Mouse (Mus musculus) liver, embryonic 13.5 days (tissue): ENCODE data around the gene Kif20b. TPM values are rescaled to one million over a fixed set of nuclear protein-coding genes. Genes with fewer than 3 reads are reported as not detected.

Source experiments
- ATAC-seq: fragments of 200-750 bp; cut with Nextera tagmentation; 2 replicates; pipeline ENCODE4 v1.8.0; 2017; ENCODE audit warnings: low read depth, mild to moderate bottlenecking, moderate number of reproducible peaks, moderate library complexity
- DNase-seq: peaks from one replicate; pipeline ENCODE4 v3.0.0; 2022
- H3K27ac ChIP-seq: fragments of 300-500 bp; sonication (generic); 2 replicates; pipeline ENCODE4 v1.5.1; 2015; ENCODE audit warnings: moderate library complexity, mild to moderate bottlenecking, inconsistent platforms
- H3K27me3 ChIP-seq: fragments of 300-500 bp; sonication (generic); 2 replicates; pipeline ENCODE4 v1.6.1; 2015; ENCODE audit warnings: mild to moderate bottlenecking, inconsistent platforms
- H3K36me3 ChIP-seq: fragments of 300-500 bp; sonication (generic); 2 replicates; pipeline ENCODE4 v1.6.1; 2015; ENCODE audit warnings: mild to moderate bottlenecking, inconsistent platforms
- H3K4me1 ChIP-seq: fragments of 300-500 bp; sonication (generic); replicated peaks from 2 replicates; pipeline ENCODE4 v1.6.1; 2015; ENCODE audit warnings: inconsistent platforms
- H3K4me2 ChIP-seq: fragments of 300-500 bp; sonication (generic); 2 replicates; pipeline ENCODE4 v1.6.1; 2015; ENCODE audit warnings: inconsistent platforms, mild to moderate bottlenecking, moderate library complexity
- H3K4me3 ChIP-seq: fragments of 300-500 bp; sonication (generic); replicated peaks from 2 replicates; pipeline ENCODE4 v1.5.1; 2015; ENCODE audit warnings: mild to moderate bottlenecking, inconsistent platforms
- H3K9ac ChIP-seq: fragments of 300-500 bp; sonication (generic); 2 replicates; pipeline ENCODE4 v1.6.1; 2015; ENCODE audit warnings: mild to moderate bottlenecking, inconsistent platforms
- H3K9me3 ChIP-seq: fragments of 300-500 bp; sonication (generic); replicated peaks from 2 replicates; pipeline ENCODE4 v1.6.1; 2016; ENCODE audit warnings: inconsistent platforms
- WGBS: fragments of 180-500 bp; shearing (Covaris S2); methylation state at CpG from one replicate; pipeline ENCODE4 v1.1.7; 2015; ENCODE audit not compliant: insufficient replicate concordance; 5-methylcytosine and 5-hydroxymethylcytosine counted together
- polyA plus RNA-seq: library from polyadenylated mRNA; unstranded; fragments of >200 nt; fragmentation: Nextera tagmentation; extraction: Ambion mirVana; gene quantifications from 2 replicates; pipeline ENCODE4 v1.2.1, GENCODE M21; 2015

Gene Kif20b
- 40.0 and 48.7 TPM in 2 replicates for polyA plus RNA-seq

GRCm38 (mm10) chr19:34921652-34922602 is at the start of gene Kif20b:
Gene Kif20b, plus strand, starts transcription at chr19:34922361.
- peaks cover 27% of the 10 kb centered on the region for H3K36me3 ChIP-seq
- H3K9ac ChIP-seq = peak within 1 kb of the TSS; percentile 80
- H3K4me2 ChIP-seq = peak within 1 kb of the TSS; percentile 78
- H3K9me3 ChIP-seq = no peaks in the 10 kb centered on the region
- DNase-seq = peak; percentile 93
- peak within 1 kb of the TSS; percentile 85 for H3K27ac ChIP-seq
- no peaks in the 10 kb centered on the region for H3K27me3 ChIP-seq
- H3K4me3 ChIP-seq = peak within 1 kb of the TSS; percentile 87
- H3K4me1 ChIP-seq = peaks cover 17% of the 10 kb centered on the region
- WGBS = under 1% methylated on average over 57 of the region's 57 CpGs
- peak; percentile 97 for ATAC-seq

- no peak for DNase-seq
- Histone ChIP-seq H3K9ac (no peak overlapping the region), H3K36me3 (no peaks in the 10 kb centered on the region), H3K4me1 (peaks cover 26% of the 10 kb centered on the region), H3K27me3 (no peaks in the 10 kb centered on the region), H3K27ac (no peak overlapping the region), H3K9me3 (no peaks in the 10 kb centered on the region), H3K4me3 (no peak overlapping the region), H3K4me2 (0 out of 2 replicates have a peak overlapping the region, but pooled peaks have one; percentile 95)
- 81% methylated on average over 7 of the region's 7 CpGs for WGBS
- ATAC-seq = no peak
Observed at GRCm38 (mm10) chr19:34876676-34877075, 45.5 kb upstream of the Kif20b start.

GRCm38 (mm10) chr19:34877898-34878602 is 44.1 kb upstream of the Kif20b start:
- Histone ChIP-seq H3K27ac (peak overlapping the region; percentile 91), H3K9ac (peak overlapping the region; percentile 86), H3K27me3 (no peaks in the 10 kb centered on the region), H3K4me2 (peak overlapping the region; percentile 95), H3K9me3 (no peaks in the 10 kb centered on the region), H3K4me1 (peaks cover 26% of the 10 kb centered on the region), H3K4me3 (peak overlapping the region; percentile 78), H3K36me3 (no peaks in the 10 kb centered on the region)
- under 1% methylated on average over 44 of the region's 45 CpGs for WGBS
- peak; percentile 74 for DNase-seq
- ATAC-seq = peak; percentile 93

- DNase-seq = peak; percentile 55
- no peaks in the 10 kb centered on the region for H3K27me3 ChIP-seq
- ATAC-seq = peak; percentile 45
- H3K36me3 ChIP-seq = no peaks in the 10 kb centered on the region
- H3K9me3 ChIP-seq = no peaks in the 10 kb centered on the region
- peak within 1 kb of the TSS; percentile 91 for H3K27ac ChIP-seq
- H3K4me1 ChIP-seq = peaks cover 32% of the 10 kb centered on the region
- WGBS = 1% methylated on average over 96 of the region's 96 CpGs
- H3K9ac ChIP-seq = peak within 1 kb of the TSS; percentile 86
- peak within 1 kb of the TSS; percentile 78 for H3K4me3 ChIP-seq
- peak within 1 kb of the TSS; percentile 95 for H3K4me2 ChIP-seq
Observed at GRCm38 (mm10) chr19:34878603-34879541, 43.3 kb upstream of the Kif20b start, which contains the start of gene Pank1. Gene Pank1, minus strand, starts transcription at chr19:34879455.

GRCm38 (mm10) chr19:34879624-34880023 is 42.5 kb upstream of the Kif20b start:
- no peaks in the 10 kb centered on the region for H3K9me3 ChIP-seq
- no peak overlapping the region for H3K27ac ChIP-seq
- DNase-seq (no peak), ATAC-seq (no peak)
- peaks cover 39% of the 10 kb centered on the region for H3K4me1 ChIP-seq
- peak overlapping the region; percentile 78 for H3K4me3 ChIP-seq
- whole genome bisulfite sequencing = 26% methylated on average over 6 of the region's 6 CpGs
- no peaks in the 10 kb centered on the region for H3K27me3 ChIP-seq
- no peaks in the 10 kb centered on the region for H3K36me3 ChIP-seq
- peak overlapping the region; percentile 95 for H3K4me2 ChIP-seq
- H3K9ac ChIP-seq = peak overlapping the region; percentile 86

GRCm38 (mm10) chr19:34881160-34881559 is 41.0 kb upstream of the Kif20b start:
- no peak for ATAC-seq
- 63% methylated on average over 5 of the region's 5 CpGs for WGBS
- DNase-seq = no peak

GRCm38 (mm10) chr19:34882443-34882842 is 39.7 kb upstream of the Kif20b start:
- ATAC-seq (no peak), DNase-seq (no peak)
- no peaks in the 10 kb centered on the region for H3K36me3 ChIP-seq
- H3K27ac ChIP-seq = no peak overlapping the region
- no peak overlapping the region for H3K9ac ChIP-seq
- H3K4me2 ChIP-seq = no peak overlapping the region
- no peaks in the 10 kb centered on the region for H3K27me3 ChIP-seq
- 52% methylated on average over 2 of the region's 2 CpGs for WGBS
- H3K4me1 ChIP-seq = peaks cover 37% of the 10 kb centered on the region
- H3K4me3 ChIP-seq = no peak overlapping the region
- H3K9me3 ChIP-seq = no peaks in the 10 kb centered on the region

More at GRCm38 (mm10) chr19:34881160-34881559, 41.0 kb upstream of the Kif20b start:
- H3K9ac ChIP-seq = no peak overlapping the region
- H3K36me3 ChIP-seq = no peaks in the 10 kb centered on the region
- H3K27ac ChIP-seq = no peak overlapping the region
- H3K4me3 ChIP-seq = no peak overlapping the region
- no peak overlapping the region for H3K4me2 ChIP-seq
- no peaks in the 10 kb centered on the region for H3K27me3 ChIP-seq
- H3K9me3 ChIP-seq = no peaks in the 10 kb centered on the region
- peaks cover 40% of the 10 kb centered on the region for H3K4me1 ChIP-seq

- Histone ChIP-seq H3K36me3 (no peaks in the 10 kb centered on the region), H3K9ac (no peak overlapping the region), H3K4me3 (no peak overlapping the region), H3K27me3 (no peaks in the 10 kb centered on the region), H3K4me1 (peaks cover 27% of the 10 kb centered on the region), H3K9me3 (no peaks in the 10 kb centered on the region), H3K27ac (no peak overlapping the region), H3K4me2 (no peak overlapping the region)
- DNase-seq (no peak), ATAC-seq (peak; percentile 60; the same call in 1 of the 2 replicates)
- 57% methylated on average over 3 of the region's 3 CpGs for WGBS
Observed at GRCm38 (mm10) chr19:34883526-34884224, 38.5 kb upstream of the Kif20b start.

GRCm38 (mm10) chr19:34886324-34886723 is 35.8 kb upstream of the Kif20b start:
- WGBS = 69% methylated on average over 4 of the region's 4 CpGs
- Histone ChIP-seq H3K9ac (no peak overlapping the region), H3K27me3 (no peaks in the 10 kb centered on the region), H3K4me3 (no peak overlapping the region), H3K36me3 (no peaks in the 10 kb centered on the region), H3K27ac (no peak overlapping the region), H3K4me2 (no peak overlapping the region), H3K4me1 (peaks cover 17% of the 10 kb centered on the region), H3K9me3 (no peaks in the 10 kb centered on the region)
- DNase-seq (no peak), ATAC-seq (no peak)

GRCm38 (mm10) chr19:34890981-34891380 is 31.2 kb upstream of the Kif20b start:
- Histone ChIP-seq H3K4me1 (0 out of 2 replicates have a peak, but pooled peaks cover 3% of the 10 kb centered on the region), H3K27ac (no peak overlapping the region), H3K4me3 (no peak overlapping the region), H3K9ac (no peak overlapping the region), H3K4me2 (no peak overlapping the region), H3K36me3 (no peaks in the 10 kb centered on the region), H3K27me3 (no peaks in the 10 kb centered on the region), H3K9me3 (no peaks in the 10 kb centered on the region)
- WGBS = 42% methylated on average over 3 of the region's 3 CpGs
- DNase-seq (no peak), ATAC-seq (no peak)
